Mouse (Mus musculus) cerebellum, adult 11 months (tissue): ENCODE measurements around the gene Fam83g.

Experiments used
- DNase-seq: peaks from one replicate; pipeline ENCODE4 v3.0.0; 2022

Fam83g gene

DNA sequence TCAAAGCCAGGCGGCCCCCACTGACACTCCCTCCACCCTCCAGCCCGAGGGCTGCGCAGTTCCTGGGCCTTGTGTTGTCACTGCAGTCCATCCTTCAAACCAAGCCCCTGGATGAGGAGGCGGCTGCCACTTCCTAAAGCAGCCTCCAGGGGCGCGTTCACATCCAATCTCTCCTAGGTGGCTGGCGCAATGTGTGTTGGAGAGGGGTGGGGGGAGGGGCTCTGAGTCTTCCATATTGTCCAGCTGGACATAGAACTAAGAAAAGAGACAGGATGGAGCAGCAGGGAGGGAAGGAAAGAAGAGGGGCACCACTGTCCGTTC lies 9.1 kb upstream of the Fam83g start:
- no peak for DNase-seq

GRCm38 (mm10) chr11:61675332-61675731 lies 8.6 kb upstream of the Fam83g start:
- no peak for DNase-seq

- DNase-seq: no peak
Measured at GRCm38 (mm10) chr11:61676216-61676854, 7.6 kb upstream of the Fam83g start.

DNA sequence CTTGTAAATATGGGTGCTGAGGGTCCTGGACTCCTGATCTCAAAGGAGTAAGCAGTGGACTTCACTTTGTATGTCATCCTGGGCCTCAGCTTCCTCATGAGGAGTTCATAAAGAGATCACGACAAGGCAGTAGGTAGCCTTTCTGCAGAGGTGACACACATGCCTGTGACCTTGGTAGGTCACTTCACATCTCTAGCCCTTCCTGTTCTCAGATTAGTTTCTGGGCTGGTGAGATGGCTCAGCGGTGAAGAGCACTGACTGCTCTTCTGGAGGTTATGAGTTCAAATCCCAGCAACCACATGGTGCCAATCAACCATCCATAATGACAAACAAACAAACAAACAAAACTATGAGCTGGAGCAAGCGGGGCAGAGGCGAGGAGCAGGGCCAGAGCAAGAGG lies 6.2 kb upstream of the Fam83g start:
- DNase-seq: no peak

DNA sequence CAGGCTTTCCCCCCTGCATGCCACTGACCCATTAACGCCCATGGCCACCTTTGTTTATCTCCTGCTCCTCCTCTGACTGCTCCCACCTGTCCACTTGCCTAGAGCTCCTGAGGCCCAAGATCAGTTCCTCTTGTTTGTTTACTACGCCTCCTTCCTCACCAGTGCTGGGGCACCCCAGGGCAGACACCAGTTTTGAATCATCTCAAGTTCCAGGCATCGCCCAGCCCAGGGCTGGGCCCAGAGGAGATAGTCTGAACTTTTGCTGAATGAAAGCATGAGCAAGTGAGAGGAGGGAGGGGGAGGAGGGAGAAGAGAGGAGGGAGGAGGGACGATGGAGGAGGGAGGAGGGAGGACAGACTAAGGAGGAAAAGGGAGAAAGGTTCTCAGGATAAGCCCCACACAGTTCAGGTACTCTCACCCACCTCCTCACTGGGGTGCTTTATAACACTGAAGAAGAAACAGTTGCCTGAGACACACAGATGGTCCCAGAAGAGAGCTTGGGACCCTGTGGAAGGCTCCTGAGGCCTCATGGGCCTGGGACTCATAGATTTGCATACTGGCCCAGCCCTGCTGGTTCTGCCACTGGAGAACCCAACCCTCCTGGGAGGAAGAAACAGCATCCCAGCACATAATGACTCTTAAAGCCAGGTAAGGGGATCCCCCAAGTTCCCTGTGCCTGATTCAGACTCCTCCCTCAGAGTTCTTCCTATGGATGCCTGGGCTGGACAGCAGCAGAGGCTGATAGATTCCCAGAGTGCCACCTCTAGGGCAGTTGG lies 4.6 kb upstream of the Fam83g start:
- no peak for DNase-seq

DNA sequence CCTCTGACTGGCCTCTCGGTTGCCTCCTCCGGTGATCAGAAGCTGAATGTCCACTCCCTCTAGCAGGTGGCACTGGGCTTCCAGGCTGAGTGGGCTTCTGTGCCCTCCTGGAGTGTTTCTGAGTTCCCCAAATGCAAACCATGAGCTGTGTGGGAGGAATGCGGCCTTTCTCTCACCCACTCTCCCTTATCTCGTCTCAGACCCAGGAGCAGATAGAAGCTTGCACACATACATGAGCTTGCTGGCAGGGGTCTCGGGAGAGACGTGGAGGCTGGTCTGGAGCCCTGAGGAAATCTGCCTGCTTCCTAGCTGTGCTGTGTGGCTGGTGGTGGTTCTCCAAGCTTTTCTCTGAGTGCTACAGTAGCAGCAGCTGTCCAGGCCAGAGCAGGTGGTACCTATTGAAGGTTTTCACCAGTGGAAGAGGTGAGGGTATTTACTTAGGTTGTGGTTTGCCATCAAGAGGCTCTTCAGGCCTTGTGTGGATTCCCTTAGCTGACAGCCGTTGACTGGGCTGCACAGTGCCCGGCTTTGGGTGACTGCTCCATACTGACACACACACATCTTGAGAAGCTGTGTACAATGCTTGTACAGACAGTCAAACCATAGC lies 1.3 kb downstream of the Fam83g start:
- no peak for DNase-seq

- no peak for DNase-seq
Measured at GRCm38 (mm10) chr11:61686141-61686540, 2.2 kb downstream of the Fam83g start.

- DNase-seq: no peak
Measured at GRCm38 (mm10) chr11:61686906-61687453, 3.1 kb downstream of the Fam83g start.

GRCm38 (mm10) chr11:61687595-61687994 lies 3.7 kb downstream of the Fam83g start:
- no peak for DNase-seq

DNA sequence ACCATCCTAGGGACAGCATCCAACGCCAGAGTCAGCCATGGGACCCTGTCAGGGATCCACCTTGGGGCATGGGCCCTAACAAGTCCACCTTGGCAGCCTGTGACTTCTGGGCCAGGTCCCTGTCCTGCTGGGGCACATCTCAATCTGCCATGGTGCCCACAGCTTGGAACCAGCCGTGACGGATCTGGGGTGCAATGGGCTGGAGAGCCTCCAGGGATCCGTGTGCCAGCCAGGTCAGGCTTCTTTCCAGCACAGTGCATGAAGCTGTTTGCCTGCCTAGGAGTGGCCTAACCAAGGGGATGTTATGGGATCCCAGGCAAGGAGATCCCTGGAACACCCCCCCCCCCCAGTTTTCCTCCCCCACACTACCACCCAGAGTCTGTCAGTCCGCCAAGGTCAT lies 9.1 kb downstream of the Fam83g start:
- peak; percentile 75 for DNase-seq

- DNase-seq: no peak
Measured at GRCm38 (mm10) chr11:61698852-61699251, 15.0 kb downstream of the Fam83g start.

- DNase-seq: no peak
Measured at GRCm38 (mm10) chr11:61699460-61699859, 15.6 kb downstream of the Fam83g start.

DNA sequence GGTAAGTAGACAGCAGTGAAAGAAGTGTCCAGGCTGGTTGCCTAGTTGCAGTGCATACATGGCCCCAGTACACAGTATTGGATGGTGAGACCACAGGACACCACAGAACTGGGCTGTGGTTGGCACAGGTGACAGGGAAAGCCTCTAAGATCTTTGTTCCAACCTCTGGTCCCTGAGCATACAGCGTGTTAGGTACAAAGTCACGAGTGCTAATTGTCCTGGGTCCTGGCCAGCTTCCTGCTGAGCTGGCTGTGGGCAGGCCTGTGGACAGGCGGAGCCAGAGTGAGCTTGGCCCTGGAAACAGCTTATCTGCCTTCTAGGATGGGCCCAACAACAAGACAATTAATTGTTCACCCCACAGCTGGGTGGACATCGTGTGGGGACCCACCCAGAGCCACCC lies 16.0 kb downstream of the Fam83g start:
- peak; percentile 42 for DNase-seq

GRCm38 (mm10) chr11:61701696-61702095 lies 17.8 kb downstream of the Fam83g start:
- no peak for DNase-seq

DNA sequence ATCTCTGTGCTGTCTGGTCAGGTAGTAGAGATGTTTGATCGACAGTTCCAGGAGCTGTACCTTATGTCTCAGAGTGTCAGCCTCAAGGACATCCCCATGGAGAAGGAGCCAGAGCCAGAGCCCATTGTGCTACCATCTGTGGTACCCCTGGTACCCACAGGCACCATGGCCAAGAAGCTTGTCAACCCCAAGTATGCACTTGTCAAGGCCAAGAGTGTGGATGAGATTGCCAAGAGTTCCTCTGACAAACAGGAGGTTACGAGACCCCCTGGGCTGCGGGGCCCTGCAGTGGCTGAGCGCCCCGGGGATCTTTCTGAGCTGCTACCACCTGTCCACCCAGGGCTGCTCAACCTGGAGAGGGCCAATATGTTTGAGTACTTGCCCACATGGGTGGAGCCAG lies 18.6 kb downstream of the Fam83g start:
- no peak for DNase-seq

GRCm38 (mm10) chr11:61705581-61705980 lies 21.7 kb downstream of the Fam83g start:
- no peak for DNase-seq

GRCm38 (mm10) chr11:61706232-61706631 lies 22.3 kb downstream of the Fam83g start:
- DNase-seq: no peak

- no peak for DNase-seq
Measured at GRCm38 (mm10) chr11:61708928-61709327, 25.0 kb downstream of the Fam83g start.

DNA sequence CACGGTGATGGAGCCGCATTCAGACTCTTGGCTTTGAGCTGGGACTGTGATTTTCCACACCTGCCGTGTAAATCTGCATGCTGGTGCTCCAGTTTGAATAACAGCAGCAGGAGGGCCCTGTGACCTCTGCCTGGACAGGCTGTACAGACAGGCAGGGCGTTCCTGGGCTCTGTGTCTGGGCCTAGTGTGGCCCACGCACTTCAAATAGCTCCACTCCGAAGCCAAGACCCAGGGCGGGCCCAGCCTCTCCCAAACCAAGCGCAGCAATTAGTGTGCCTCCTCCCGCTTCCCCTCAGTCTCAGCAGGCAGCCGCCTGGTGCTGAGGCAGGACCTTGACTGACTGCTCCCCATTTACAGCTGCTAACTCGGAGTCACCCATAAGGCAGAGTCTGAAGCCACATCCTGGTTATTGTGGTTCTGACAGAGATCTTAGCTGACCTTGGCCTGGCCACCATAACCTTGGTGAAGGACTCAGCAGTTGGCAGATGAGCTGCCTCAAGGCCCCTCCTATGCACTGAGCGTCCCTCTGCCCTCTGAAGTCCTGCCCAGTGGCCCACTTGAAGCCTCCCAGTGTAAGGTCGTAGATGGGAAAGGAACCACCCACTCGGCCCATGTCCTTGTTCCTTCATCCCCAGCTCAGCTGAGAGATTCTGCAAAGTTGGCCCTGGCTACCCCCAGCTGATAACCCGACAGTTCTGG lies 29.4 kb downstream of the Fam83g start:
- no peak for DNase-seq

- peak; percentile 76 for DNase-seq
Measured at GRCm38 (mm10) chr11:61714346-61715117, 30.6 kb downstream of the Fam83g start.

DNA sequence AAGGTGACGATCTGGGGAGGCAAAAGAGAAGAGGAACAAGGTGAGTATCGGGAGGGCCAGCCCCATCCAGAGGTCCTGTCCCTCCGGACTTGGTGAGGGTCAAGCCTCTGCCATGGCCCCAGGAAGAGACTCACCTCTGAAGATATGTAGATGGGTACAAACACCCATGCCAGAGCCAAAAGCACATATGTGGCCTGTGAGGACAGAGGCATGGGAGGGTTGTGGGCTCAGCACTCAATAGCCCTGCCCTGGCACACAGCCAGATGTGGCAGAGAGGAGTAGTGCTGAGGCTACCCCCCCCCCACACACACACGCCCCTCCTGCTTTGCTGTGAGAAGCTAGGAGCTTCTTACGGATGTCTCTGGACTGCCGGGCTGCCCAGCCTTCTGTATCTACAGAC lies 31.2 kb downstream of the Fam83g start:
- DNase-seq: no peak

- no peak for DNase-seq
Measured at GRCm38 (mm10) chr11:61717990-61718389, 34.1 kb downstream of the Fam83g start.

- no peak for DNase-seq
Measured at GRCm38 (mm10) chr11:61719387-61719786, 35.5 kb downstream of the Fam83g start.
